Mouse (Mus musculus) thymus, adult 2 months (tissue): ENCODE measurements around the gene Herc1. TPM values are rescaled to one million over a fixed set of nuclear protein-coding genes. Genes with fewer than 3 reads are reported as not detected.

ENCODE experiments used
- DNase-seq: peaks from one replicate; pipeline ENCODE4 v3.0.0; 2021
- H3K27ac ChIP-seq: fragments of 200-500 bp; 2 replicates; pipeline ENCODE4 v1.5.1; 2012; ENCODE audit warnings: low read length, control low read depth; ENCODE audit not compliant: control insufficient read depth, insufficient read depth
- H3K27me3 ChIP-seq: fragments of 200-500 bp; 2 replicates; pipeline ENCODE4 v1.6.1; 2012; ENCODE audit warnings: mild to moderate bottlenecking, low read length, moderate library complexity, mixed read lengths; ENCODE audit not compliant: control insufficient read depth, insufficient read depth
- H3K36me3 ChIP-seq: fragments of 200-500 bp; 2 replicates; pipeline ENCODE4 v1.6.1; 2012; ENCODE audit warnings: mild to moderate bottlenecking, low read length, moderate library complexity; ENCODE audit not compliant: control insufficient read depth, insufficient read depth
- H3K4me1 ChIP-seq: fragments of 200-500 bp; replicated peaks from 2 replicates; pipeline ENCODE4 v1.6.1; 2012; ENCODE audit warnings: low read length; ENCODE audit not compliant: control insufficient read depth, insufficient read depth
- H3K4me3 ChIP-seq: fragments of 200-500 bp; 2 replicates; pipeline ENCODE4 v1.5.1; 2012; ENCODE audit warnings: mild to moderate bottlenecking, low read length, control low read depth, moderate library complexity; ENCODE audit not compliant: control insufficient read depth, insufficient read depth
- CTCF ChIP-seq: fragments of 200-500 bp; IDR thresholded peaks from 2 replicates; pipeline ENCODE4 v1.5.1; 2012; ENCODE audit warnings: mild to moderate bottlenecking, control low read depth, low read length, moderate library complexity, borderline replicate concordance; ENCODE audit not compliant: control insufficient read depth, poor library complexity, insufficient read depth; ENCODE audit errors: extremely low read depth
- POLR2A ChIP-seq: fragments of 200-500 bp; IDR thresholded peaks from 2 replicates; pipeline ENCODE4 v1.6.1; 2012; ENCODE audit warnings: mild to moderate bottlenecking, low read length, control low read depth, moderate library complexity; ENCODE audit not compliant: control insufficient read depth, poor library complexity, insufficient read depth; ENCODE audit errors: extremely low read depth
- WGBS: fragments of 180-500 bp; shearing (Covaris S2); methylation state at CpG from one replicate; pipeline ENCODE4 v1.1.7; 2018; 5-methylcytosine and 5-hydroxymethylcytosine counted together
- polyA plus RNA-seq: library from polyadenylated mRNA; depleted of rRNA; stranded (reverse); fragments of >200 nt; gene quantifications from 2 replicates; pipeline ENCODE4 v1.2.3, GENCODE M21; 2012

Herc1 gene
- polyA plus RNA-seq, 1 experiment: 28.6 TPM

- 90% methylated on average over 4 of the region's 4 CpGs for WGBS
- Histone ChIP-seq H3K4me3 (no peak overlapping the region), H3K4me1 (peaks cover 35% of the 10 kb centered on the region), H3K27me3 (no peaks in the 10 kb centered on the region), H3K36me3 (peaks cover 8% of the 10 kb centered on the region), H3K27ac (peak overlapping the region; percentile 11)
- TF ChIP-seq CTCF (no peak), POLR2A (no peak)
- no peak for DNase-seq
Observed at GRCm38 (mm10) chr9:66506011-66506410, 155.8 kb downstream of the Herc1 start.

GRCm38 (mm10) chr9:66506424-66506823 lies 156.2 kb downstream of the Herc1 start:
- H3K4me1 ChIP-seq: peaks cover 36% of the 10 kb centered on the region
- no peak overlapping the region; the same call in 1 of the 2 replicates for H3K27ac ChIP-seq
- peaks cover 8% of the 10 kb centered on the region for H3K36me3 ChIP-seq

GRCm38 (mm10) chr9:66507684-66508083 lies 157.4 kb downstream of the Herc1 start:
- no peak for DNase-seq
- WGBS: 93% methylated on average over 3 of the region's 3 CpGs
- Histone ChIP-seq H3K4me1 (peaks cover 39% of the 10 kb centered on the region), H3K27me3 (no peaks in the 10 kb centered on the region), H3K36me3 (no peaks in the 10 kb centered on the region; the same call in 1 of the 2 replicates), H3K4me3 (no peak overlapping the region), H3K27ac (no peak overlapping the region)
- TF ChIP-seq POLR2A (no peak), CTCF (no peak)

More at GRCm38 (mm10) chr9:66506424-66506823, 156.2 kb downstream of the Herc1 start:
- Histone ChIP-seq H3K4me3 (no peak overlapping the region), H3K27me3 (no peaks in the 10 kb centered on the region)
- TF ChIP-seq POLR2A: no peak
- TF ChIP-seq CTCF: no peak
- no peak for DNase-seq

GRCm38 (mm10) chr9:66508890-66509399 lies 158.7 kb downstream of the Herc1 start:
- Histone ChIP-seq H3K4me1 (peaks cover 43% of the 10 kb centered on the region), H3K36me3 (no peaks in the 10 kb centered on the region; the same call in 1 of the 2 replicates), H3K4me3 (no peak overlapping the region), H3K27ac (no peak overlapping the region), H3K27me3 (no peaks in the 10 kb centered on the region)
- 89% methylated on average over 4 of the region's 4 CpGs for WGBS
- TF ChIP-seq CTCF (no peak), POLR2A (no peak)
- DNase-seq: no peak

- 91% methylated on average over 7 of the region's 7 CpGs for WGBS
- no peaks in the 10 kb centered on the region for H3K27me3 ChIP-seq
- H3K4me3 ChIP-seq: no peak overlapping the region
- TF ChIP-seq CTCF: no peak
- TF ChIP-seq POLR2A: no peak
- no peak overlapping the region for H3K27ac ChIP-seq
- H3K4me1 ChIP-seq: peaks cover 36% of the 10 kb centered on the region
- no peaks in the 10 kb centered on the region; the same call in 1 of the 2 replicates for H3K36me3 ChIP-seq
- no peak for DNase-seq
Observed at GRCm38 (mm10) chr9:66510351-66510841, 160.1 kb downstream of the Herc1 start.

GRCm38 (mm10) chr9:66510944-66511343 lies 160.7 kb downstream of the Herc1 start:
- 2% methylated on average over 2 of the region's 2 CpGs for WGBS
- Histone ChIP-seq H3K4me3 (peak overlapping the region; percentile 55; the same call in 1 of the 2 replicates), H3K27ac (peak overlapping the region; percentile 55; the same call in 1 of the 2 replicates)

More at GRCm38 (mm10) chr9:66510944-66511343, 160.7 kb downstream of the Herc1 start:
- H3K4me1 ChIP-seq: peaks cover 31% of the 10 kb centered on the region
- TF ChIP-seq CTCF: no peak
- TF ChIP-seq POLR2A: no peak
- peaks cover 4% of the 10 kb centered on the region for H3K36me3 ChIP-seq
- no peaks in the 10 kb centered on the region for H3K27me3 ChIP-seq
- DNase-seq: no peak
